Mouse (Mus musculus): ENCODE data around the gene Otor. TPM values are rescaled to one million over a fixed set of nuclear protein-coding genes. Genes with fewer than 3 reads are reported as not detected.

The Otor gene
- not detected for total RNA-seq (2021)
- polyA plus RNA-seq (2012; rRNA removed): not detected in 2 replicates
- long read RNA-seq: 0 reads

DNA sequence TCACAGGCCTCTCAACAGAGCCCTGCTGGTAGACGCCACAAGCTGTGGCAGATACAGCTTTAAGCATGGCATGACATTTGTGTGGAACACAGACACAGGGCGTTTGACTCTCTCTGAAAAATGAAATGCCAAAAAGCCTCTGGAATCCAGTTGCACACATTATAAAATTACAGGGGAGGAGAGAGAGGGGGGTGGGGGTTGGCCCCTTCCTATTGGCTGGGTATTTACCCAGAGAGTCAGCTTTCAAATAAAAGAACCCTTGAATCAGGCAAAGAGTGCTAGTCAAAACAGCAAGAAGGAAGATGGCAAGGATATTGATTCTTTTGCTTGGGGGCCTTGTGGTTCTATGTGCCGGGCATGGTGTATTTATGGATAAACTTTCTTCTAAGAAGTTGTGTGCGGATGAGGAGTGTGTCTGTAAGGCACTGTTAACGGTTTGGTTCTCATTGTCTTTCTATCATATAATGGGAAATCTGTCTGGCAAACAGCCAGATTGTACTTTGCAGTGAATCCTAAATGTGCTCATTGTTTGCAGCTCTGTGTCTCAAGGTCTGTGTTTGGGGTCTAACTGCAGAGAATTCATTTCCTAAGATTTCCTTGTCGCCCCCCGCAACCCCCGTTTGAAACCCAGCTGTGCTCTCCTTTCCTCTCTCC is at the start of gene Otor:
Gene Otor (plus strand): TSS at position 276 of the 654 bp plus-strand sequence.
- DNase-seq: no peak

GRCm38 (mm10) chr2:143031283-143031682 is 47.0 kb upstream of the Otor start:
- no peak for DNase-seq

DNA sequence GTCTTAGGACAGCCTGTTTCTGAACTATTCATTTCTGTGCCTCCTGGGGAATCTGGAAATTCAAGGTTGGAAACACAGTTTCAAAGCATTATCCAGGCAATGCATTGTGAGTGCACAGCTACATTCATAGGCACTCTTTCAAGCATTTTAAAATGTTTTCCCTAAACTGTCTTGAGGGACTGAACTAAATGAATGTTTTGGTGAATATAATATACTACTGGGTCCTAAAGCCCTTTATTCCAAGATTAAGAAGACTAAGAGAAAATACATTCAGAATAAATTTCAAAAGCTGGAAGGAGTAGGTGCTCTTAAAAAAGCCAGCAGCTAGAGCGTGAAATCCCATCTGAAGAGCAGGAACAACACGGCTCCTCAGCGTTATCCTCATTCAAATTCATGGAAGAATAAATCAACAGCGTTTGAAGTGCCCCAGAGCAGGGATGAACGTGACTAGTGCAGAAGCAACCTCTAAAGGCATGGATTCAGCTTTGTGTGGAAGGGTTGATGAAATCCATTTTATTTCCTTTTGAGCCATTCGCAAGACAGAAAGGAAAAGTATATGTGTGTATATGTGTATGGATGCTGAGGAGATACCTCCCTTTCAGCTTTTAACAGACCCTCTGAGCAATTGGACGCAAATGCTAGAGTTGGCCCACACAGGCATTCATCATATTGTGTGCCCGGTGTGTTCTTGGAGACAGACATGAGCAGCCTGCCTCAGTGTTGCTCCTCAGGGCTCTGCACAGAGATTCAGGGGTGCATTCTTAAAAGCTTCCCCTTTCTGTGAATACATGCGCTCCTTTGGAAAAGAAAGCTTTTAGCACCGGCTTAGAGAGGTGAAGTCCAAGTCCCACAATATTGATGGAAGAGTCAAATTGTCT is 45.7 kb upstream of the Otor start:
- no peak for DNase-seq

DNA sequence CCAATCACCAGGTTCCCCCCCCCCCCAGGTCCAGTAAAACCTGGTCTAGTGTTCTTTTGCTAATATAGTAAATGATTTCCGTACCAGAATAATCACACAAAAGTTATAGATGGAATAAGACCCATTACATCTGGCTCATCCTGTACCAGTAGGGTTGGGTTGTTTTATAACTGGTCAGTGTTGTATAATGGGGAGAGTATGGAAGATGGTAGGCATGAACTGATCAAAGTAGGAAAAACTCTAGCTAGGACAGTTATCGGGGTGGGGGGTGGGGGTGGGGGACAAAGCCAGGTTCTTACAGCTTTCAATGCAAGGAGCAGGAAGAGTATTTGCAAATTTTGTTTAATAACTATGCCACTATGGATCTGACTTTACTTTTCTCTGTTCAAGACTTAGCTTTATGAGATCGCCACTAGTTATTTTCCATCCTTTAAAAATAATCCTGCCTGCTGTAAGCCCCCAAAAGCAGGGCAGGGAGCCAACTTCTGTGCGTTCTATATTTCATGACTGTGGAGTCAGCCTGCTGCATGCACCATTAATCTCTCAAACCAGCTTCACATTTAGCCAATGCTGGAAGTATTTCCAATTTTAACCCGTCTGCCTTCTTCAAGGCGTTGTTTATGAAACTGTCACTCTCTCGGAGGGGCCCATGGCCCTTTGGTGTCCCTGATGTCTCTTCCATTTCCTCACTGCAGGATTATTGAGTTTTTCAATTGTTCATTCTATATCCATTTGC is 43.8 kb upstream of the Otor start:
- DNase-seq: no peak

- peak; percentile 4 for DNase-seq
Observed at GRCm38 (mm10) chr2:143035086-143035593, 43.1 kb upstream of the Otor start.

DNA sequence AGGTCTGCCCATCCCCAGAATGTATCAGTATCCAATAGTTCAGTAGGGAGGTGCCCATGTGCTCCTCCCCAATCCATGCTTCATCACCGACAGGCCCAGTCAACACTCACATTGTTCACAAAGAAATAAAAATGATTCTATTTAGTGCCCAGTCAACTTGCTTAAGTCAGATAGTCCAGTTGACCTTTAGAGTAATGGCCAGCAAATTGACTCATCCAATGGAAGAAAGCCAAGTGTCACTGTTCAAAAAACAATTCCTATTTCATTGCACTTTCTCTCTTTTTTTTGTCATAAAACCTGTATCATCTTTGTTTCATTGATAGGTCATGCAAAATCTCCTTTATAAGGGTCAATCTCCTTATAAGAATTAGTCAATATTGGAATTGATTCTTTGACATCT is 36.7 kb upstream of the Otor start:
- DNase-seq: peak; percentile 45

DNA sequence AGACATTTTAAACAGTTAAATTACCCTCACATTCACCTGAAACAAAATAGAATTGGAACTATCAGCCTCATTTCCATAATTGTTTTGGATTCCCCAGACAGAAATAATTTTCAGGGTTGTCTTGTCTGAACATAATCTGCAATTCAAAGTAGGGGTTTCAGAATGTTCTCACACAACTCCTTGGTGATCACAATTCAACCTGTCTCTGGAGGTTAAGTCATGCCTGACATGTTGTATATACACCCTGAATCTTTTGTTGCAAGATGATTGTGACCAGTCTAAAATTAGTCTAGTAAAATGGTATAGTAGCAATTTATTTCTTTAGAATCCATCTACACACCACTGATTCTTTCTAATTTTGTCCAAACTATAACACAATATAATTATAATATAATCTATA is 23.0 kb upstream of the Otor start:
- DNase-seq: no peak

DNA sequence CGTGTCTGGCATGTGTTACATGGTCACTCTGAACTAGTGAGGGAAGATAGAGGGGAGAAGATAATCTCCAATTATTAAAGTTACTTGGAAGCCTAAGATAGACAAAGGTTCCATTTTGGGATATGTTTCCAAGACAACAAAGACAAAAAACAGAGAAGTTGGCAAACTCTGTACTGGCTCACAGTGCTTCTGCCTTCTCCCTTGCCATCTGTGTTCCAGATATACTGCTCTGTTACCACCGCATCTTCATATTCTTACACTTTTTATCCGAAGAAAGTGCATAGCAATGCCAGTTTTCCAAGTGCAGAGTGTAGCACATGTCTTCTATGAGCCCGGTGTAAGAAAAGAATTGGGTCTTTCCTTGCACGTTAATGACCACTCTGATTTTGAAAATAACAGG is 21.5 kb upstream of the Otor start:
- DNase-seq: no peak

- DNase-seq: no peak
Observed at GRCm38 (mm10) chr2:143062432-143062811, 15.9 kb upstream of the Otor start.

GRCm38 (mm10) chr2:143062812-143063792 is 15.2 kb upstream of the Otor start, which contains the start of gene Snrpb2:
TSS of gene Snrpb2 (plus strand) at chr2:143063039.
- DNase-seq: peak; percentile 91

- DNase-seq: no peak
Observed at GRCm38 (mm10) chr2:143065914-143066313, 12.4 kb upstream of the Otor start.

- DNase-seq: peak; percentile 5
Observed at GRCm38 (mm10) chr2:143081693-143082092, 3.4 kb downstream of the Otor start.

DNA sequence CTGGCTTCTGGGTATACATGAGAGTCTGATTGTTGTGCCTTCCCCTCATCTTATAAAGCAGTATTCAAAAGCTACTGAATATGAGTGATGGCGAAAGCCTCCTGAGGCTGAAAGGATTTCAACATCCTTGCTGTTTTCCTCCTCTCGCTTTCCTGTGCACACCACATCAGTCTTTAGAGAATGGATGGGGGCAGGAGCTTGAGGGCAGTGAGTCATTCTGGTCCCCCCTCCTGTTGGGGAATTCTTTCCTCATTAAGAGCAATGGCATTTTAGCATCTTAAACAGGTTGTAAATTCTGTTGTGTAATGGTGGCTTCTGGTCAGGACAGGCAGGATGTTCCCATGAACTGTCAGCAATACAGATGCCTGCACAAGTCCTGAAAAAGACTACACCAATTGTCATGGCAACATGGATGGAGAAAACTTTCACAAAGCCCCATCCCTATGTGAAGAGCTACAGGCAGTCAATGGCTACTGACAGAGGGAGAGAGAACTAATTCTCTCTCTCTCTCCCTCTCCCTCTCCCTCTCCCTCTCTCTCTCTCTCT is 6.7 kb downstream of the Otor start:
- DNase-seq: no peak

- DNase-seq: no peak
Observed at GRCm38 (mm10) chr2:143089866-143090265, 11.6 kb downstream of the Otor start.

DNA sequence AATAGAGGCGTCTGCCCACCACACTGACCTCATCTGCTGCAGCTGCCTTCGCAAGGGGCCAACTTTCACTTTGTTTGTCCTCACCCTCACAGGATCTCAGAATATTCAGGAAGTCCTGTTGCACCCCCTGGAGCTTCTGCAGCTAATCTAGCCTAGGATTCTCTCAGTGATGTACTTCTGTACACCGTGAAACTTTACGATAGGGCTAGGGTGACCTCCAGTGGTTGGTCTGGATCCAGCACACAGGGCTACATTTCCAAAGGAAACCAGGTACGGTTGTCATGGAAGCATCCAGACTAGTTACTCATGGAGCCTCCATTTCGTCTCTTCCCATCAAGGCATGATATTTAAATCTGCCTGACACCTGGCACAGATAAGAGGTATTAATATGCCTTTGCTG is 15.5 kb downstream of the Otor start:
- DNase-seq: peak; percentile 41

GRCm38 (mm10) chr2:143094761-143095160 is 16.5 kb downstream of the Otor start:
- no peak for DNase-seq

- no peak for DNase-seq
Observed at GRCm38 (mm10) chr2:143097170-143097569, 18.9 kb downstream of the Otor start.

DNA sequence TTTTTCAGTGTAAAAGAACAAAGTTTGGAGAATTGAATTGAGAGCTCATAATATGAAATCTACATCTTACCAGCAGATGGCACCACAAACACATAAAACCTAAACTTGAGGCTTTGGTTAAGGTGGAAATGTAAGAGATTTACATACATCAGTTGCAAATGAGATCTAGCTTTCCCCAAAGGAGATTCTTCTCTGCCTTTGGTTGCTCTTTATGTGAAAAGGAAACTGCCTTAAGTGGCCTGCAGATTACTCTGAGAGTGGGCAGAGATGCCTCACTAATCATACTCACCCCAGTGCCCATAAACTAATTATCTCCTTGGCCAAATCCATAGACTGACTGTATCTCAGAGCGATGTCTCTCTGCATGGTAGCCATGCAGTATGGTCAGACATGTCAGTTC is 35.6 kb downstream of the Otor start:
- peak; percentile 2 for DNase-seq

DNA sequence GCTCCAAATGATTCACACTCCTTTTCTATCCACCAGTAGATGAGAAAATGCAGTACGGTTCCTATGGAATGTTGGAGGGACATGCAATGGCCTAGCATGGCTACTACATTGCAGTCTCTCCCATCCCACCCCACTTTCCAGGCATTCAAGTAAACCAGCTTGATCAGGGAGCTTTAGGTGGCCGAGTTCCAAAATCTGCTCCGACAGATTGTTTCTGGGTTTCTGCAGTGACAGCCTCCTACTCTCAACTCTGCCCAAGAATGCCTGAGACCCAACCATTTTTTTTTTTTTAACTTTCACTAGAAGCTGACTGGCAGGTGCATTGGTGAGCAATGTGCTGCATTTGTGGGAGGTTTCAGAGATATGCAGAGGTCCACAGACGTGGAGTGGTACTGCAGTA is 36.4 kb downstream of the Otor start:
- no peak for DNase-seq

- DNase-seq: peak; percentile 6
Observed at GRCm38 (mm10) chr2:143117453-143117852, 39.2 kb downstream of the Otor start.

GRCm38 (mm10) chr2:143118221-143118620 is 39.9 kb downstream of the Otor start:
- no peak for DNase-seq
